Mouse (Mus musculus): ENCODE data around the gene Kif18b.

DNA sequence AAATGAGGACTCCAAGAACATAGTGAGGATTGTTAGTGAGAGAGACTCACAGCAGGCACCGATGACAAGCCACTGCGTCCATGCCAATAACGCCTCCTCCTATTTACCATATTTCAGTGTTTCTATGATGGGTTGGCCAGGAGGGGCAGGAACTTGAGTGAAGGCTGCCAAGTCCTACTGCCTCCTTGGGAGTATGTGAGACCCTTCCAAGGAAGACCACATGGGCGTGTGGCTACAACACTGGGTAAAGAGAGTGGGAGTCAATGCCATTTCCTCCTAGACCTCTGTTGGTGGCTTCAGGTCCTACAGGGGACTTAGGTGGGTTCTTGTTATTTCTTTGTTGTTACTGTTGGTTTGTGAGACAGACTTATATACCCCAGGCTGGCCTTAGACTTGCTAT lies 23.7 kb downstream of the Kif18b start:
- TF ChIP-seq CTCF (IDR thresholded peaks at IDR 0.05) (no peak), EP300 (IDR thresholded peaks at IDR 0.05) (no peak)

Measured in lung, postnatal 0 days (tissue).